In genomic region chr4:98107093-98107453, GRCm38 (mm10) we compare ENCODE assay signal across 8 mouse cellular contexts.
DNase-seq lines count a peak whose midpoint lies in the region; ATAC-seq and TF ChIP-seq lines count a peak whose summit lies in the region.
"Had no signal": no experiment of that assay in that cellular context is flagged by ENCODE, and none has a peak within 500 bp of the region (broad histone marks: within the 10 kb centered on the region; RNA-seq: fewer than 3 reads in every experiment).

No protein-coding gene starts in this region.

- no peak overlapping the region for H3K27ac ChIP-seq in kidney, postnatal 0 days
- peak overlapping the region; percentile 78 for H3K27ac ChIP-seq in embryonic facial prominence, embryonic 15.5 days (replicated peaks)
- peak overlapping the region; percentile 92 for H3K27ac ChIP-seq in hindbrain, embryonic 12.5 days
- H3K27ac ChIP-seq in midbrain, embryonic 14.5 days (replicated peaks; ENCODE audit: low read depth, low read length) = peak overlapping the region; percentile 87

- H3K36me3 ChIP-seq in kidney, postnatal 0 days (ENCODE audit: insufficient read depth, low read length) = no peaks in the 10 kb centered on the region
- H3K36me3 ChIP-seq in embryonic facial prominence, embryonic 15.5 days = no peaks in the 10 kb centered on the region
- H3K36me3 ChIP-seq in hindbrain, embryonic 12.5 days = no peaks in the 10 kb centered on the region
- H3K36me3 ChIP-seq in midbrain, embryonic 14.5 days (ENCODE audit: control insufficient read depth, insufficient read depth, low read length) = no peaks in the 10 kb centered on the region

- no peak for TF ChIP-seq CTCF in kidney, postnatal 0 days (IDR thresholded peaks at IDR 0.05; ENCODE audit: low read depth)

- H3K27me3 ChIP-seq in kidney, postnatal 0 days (ENCODE audit: insufficient read depth, low read length) = no peaks in the 10 kb centered on the region
- no peaks in the 10 kb centered on the region for H3K27me3 ChIP-seq in embryonic facial prominence, embryonic 15.5 days
- no peaks in the 10 kb centered on the region for H3K27me3 ChIP-seq in hindbrain, embryonic 12.5 days
- no peaks in the 10 kb centered on the region for H3K27me3 ChIP-seq in midbrain, embryonic 14.5 days (ENCODE audit: control insufficient read depth, insufficient read depth, low read length)

- DNase-seq in kidney, postnatal 0 days (ENCODE audit: low spot score) = no peak
- DNase-seq in kidney, adult 9 months = no peak
- DNase-seq in midbrain, embryonic 14.5 days = peak; percentile 29
- no peak for DNase-seq in right cerebral cortex, postnatal 36 days (ENCODE audit: low spot score in 2 of 2)
- DNase-seq: liver had no signal

- peak overlapping the region; percentile 50 for H3K4me2 ChIP-seq in kidney, postnatal 0 days (ENCODE audit: low read length)
- H3K4me2 ChIP-seq in embryonic facial prominence, embryonic 15.5 days (replicated peaks) = peak overlapping the region; percentile 33
- H3K4me2 ChIP-seq in hindbrain, embryonic 12.5 days (replicated peaks) = peak overlapping the region; percentile 33
- H3K4me2 ChIP-seq in midbrain, embryonic 14.5 days (ENCODE audit: low read length) = 0 out of 2 replicates have a peak overlapping the region, but pooled peaks have one; percentile 38

- WGBS in kidney, postnatal 0 days = 14% methylated on average over 4 of the region's 4 CpGs
- 17% methylated on average over 4 of the region's 4 CpGs for WGBS in embryonic facial prominence, embryonic 15.5 days
- WGBS in hindbrain, embryonic 12.5 days = 11% methylated on average over 4 of the region's 4 CpGs
- WGBS in midbrain, embryonic 14.5 days = 9% methylated on average over 4 of the region's 4 CpGs

- peaks cover 22% of the 10 kb centered on the region for H3K4me1 ChIP-seq in kidney, postnatal 0 days (replicated peaks; ENCODE audit: insufficient read depth, low read length)
- H3K4me1 ChIP-seq in embryonic facial prominence, embryonic 15.5 days = peaks cover 64% of the 10 kb centered on the region
- H3K4me1 ChIP-seq in hindbrain, embryonic 12.5 days = peaks cover 70% of the 10 kb centered on the region
- H3K4me1 ChIP-seq in midbrain, embryonic 14.5 days (ENCODE audit: control insufficient read depth, insufficient read depth, low read length) = peaks cover 57% of the 10 kb centered on the region

- no peaks in the 10 kb centered on the region for H3K9me3 ChIP-seq in kidney, postnatal 0 days (replicated peaks; ENCODE audit: low read length)
- H3K9me3 ChIP-seq in embryonic facial prominence, embryonic 15.5 days (replicated peaks) = no peaks in the 10 kb centered on the region
- H3K9me3 ChIP-seq in hindbrain, embryonic 12.5 days (replicated peaks) = no peaks in the 10 kb centered on the region
- H3K9me3 ChIP-seq in midbrain, embryonic 14.5 days (ENCODE audit: control insufficient read depth, low read length) = no peaks in the 10 kb centered on the region

- ATAC-seq in kidney, postnatal 0 days (replicated peaks; ENCODE audit: low FRiP score, low read depth) = 0 out of 2 replicates have a peak, but pooled peaks have one; percentile 29
- no peak for ATAC-seq in embryonic facial prominence, embryonic 15.5 days (ENCODE audit: insufficient number of reproducible peaks, low FRiP score, low TSS enrichment, low read depth)
- ATAC-seq in hindbrain, embryonic 12.5 days (ENCODE audit: low FRiP score) = no peak
- no peak for ATAC-seq in midbrain, embryonic 14.5 days (ENCODE audit: low FRiP score, low TSS enrichment)
- ATAC-seq in CD4-positive, CD25-positive, alpha-beta regulatory T cell, adult 4 months = no peak

- no peak overlapping the region for H3K9ac ChIP-seq in kidney, postnatal 0 days (ENCODE audit: low read depth, low read length)
- no peak overlapping the region for H3K9ac ChIP-seq in embryonic facial prominence, embryonic 15.5 days
- H3K9ac ChIP-seq in hindbrain, embryonic 12.5 days = no peak overlapping the region
- H3K9ac ChIP-seq in midbrain, embryonic 14.5 days (replicated peaks; ENCODE audit: low read length) = no peak overlapping the region

- no peak overlapping the region for H3K4me3 ChIP-seq in kidney, postnatal 0 days (replicated peaks; ENCODE audit: low read depth, low read length)
- no peak overlapping the region for H3K4me3 ChIP-seq in embryonic facial prominence, embryonic 15.5 days (replicated peaks)
- no peak overlapping the region for H3K4me3 ChIP-seq in hindbrain, embryonic 12.5 days
- no peak overlapping the region for H3K4me3 ChIP-seq in midbrain, embryonic 14.5 days (replicated peaks; ENCODE audit: low read depth, low read length)
